Mouse (Mus musculus) spleen, adult 2 months (tissue): ENCODE measurements around the gene Srp14. TPM values are rescaled to one million over a fixed set of nuclear protein-coding genes. Genes with fewer than 3 reads are reported as not detected.

Experiments
- DNase-seq, 2 experiments: peaks; one replicate each; pipeline versions ENCODE4 v3.0.0 to v3.0.0-alpha.2; 2012 to 2021; ENCODE audit warnings: low spot score in 2 of 2, low read depth in 1 of 2
- H3K27ac ChIP-seq: fragments of 200-500 bp; 2 replicates; pipeline ENCODE4 v1.5.1; 2012; ENCODE audit warnings: low read length, inconsistent platforms; ENCODE audit not compliant: insufficient read depth
- H3K27me3 ChIP-seq: fragments of 200-500 bp; 2 replicates; pipeline ENCODE4 v1.6.1; 2012; ENCODE audit warnings: mild to moderate bottlenecking, moderate library complexity, low read length, inconsistent platforms; ENCODE audit not compliant: control insufficient read depth, insufficient read depth
- H3K36me3 ChIP-seq: fragments of 200-500 bp; 2 replicates; pipeline ENCODE4 v1.6.1; 2012; ENCODE audit warnings: mild to moderate bottlenecking, low read length, inconsistent platforms; ENCODE audit not compliant: control insufficient read depth, insufficient read depth
- H3K4me1 ChIP-seq: fragments of 200-500 bp; 2 replicates; pipeline ENCODE4 v1.6.1; 2011; ENCODE audit warnings: inconsistent platforms; ENCODE audit not compliant: control insufficient read depth, insufficient read depth, insufficient read length
- H3K4me3 ChIP-seq: fragments of 200-500 bp; 2 replicates; pipeline ENCODE4 v1.5.1; 2011; ENCODE audit warnings: mild to moderate bottlenecking, inconsistent platforms; ENCODE audit not compliant: insufficient read depth, insufficient read length; ENCODE audit errors: extremely low read depth
- CTCF ChIP-seq: fragments of 200-500 bp; IDR thresholded peaks from 2 replicates; pipeline ENCODE4 v1.5.1; 2011; ENCODE audit warnings: mild to moderate bottlenecking, inconsistent platforms; ENCODE audit not compliant: insufficient read depth, insufficient read length, insufficient replicate concordance; ENCODE audit errors: extremely low read depth
- POLR2A ChIP-seq: fragments of 200-500 bp; IDR thresholded peaks from 2 replicates; pipeline ENCODE4 v1.6.1; 2011; ENCODE audit warnings: low read depth, low read length, inconsistent platforms
- WGBS: fragments of 180-500 bp; shearing (Covaris S2); methylation state at CpG from one replicate; pipeline ENCODE4 v1.1.7; 2018; 5-methylcytosine and 5-hydroxymethylcytosine counted together
- polyA plus RNA-seq: library from polyadenylated mRNA; depleted of rRNA; stranded (reverse); fragments of >200 nt; gene quantifications from 2 replicates; pipeline ENCODE4 v1.2.3, GENCODE M21; 2012; rRNA removed

Gene Srp14
- polyA plus RNA-seq, 1 experiment = 32.0 TPM

- TF ChIP-seq POLR2A (no peak), CTCF (no peak)
- no peak overlapping the region for H3K4me3 ChIP-seq
- H3K27ac ChIP-seq = no peak overlapping the region
- no peaks in the 10 kb centered on the region for H3K4me1 ChIP-seq
- no peak for DNase-seq
- WGBS = 91% methylated on average over 4 of the region's 4 CpGs
- no peaks in the 10 kb centered on the region for H3K27me3 ChIP-seq
- peaks cover 11% of the 10 kb centered on the region for H3K36me3 ChIP-seq
These were observed 36.8 kb downstream of the Srp14 start for GRCm38 (mm10) chr2:118442723-118443122.

- Histone ChIP-seq H3K36me3 (peaks cover 11% of the 10 kb centered on the region), H3K27me3 (no peaks in the 10 kb centered on the region), H3K4me1 (no peaks in the 10 kb centered on the region), H3K27ac (no peak overlapping the region), H3K4me3 (no peak overlapping the region)
- TF ChIP-seq CTCF = no peak
- no peak for TF ChIP-seq POLR2A
- no peak for DNase-seq
- WGBS = 82% methylated on average over 5 of the region's 5 CpGs
These were observed 37.3 kb downstream of the Srp14 start for GRCm38 (mm10) chr2:118442172-118442571.

GRCm38 (mm10) chr2:118431589-118431988 lies 47.9 kb downstream of the Srp14 start:
- TF ChIP-seq CTCF (peak; percentile 39; the same call in 1 of the 2 replicates), POLR2A (no peak)
- peaks cover 29% of the 10 kb centered on the region for H3K36me3 ChIP-seq
- WGBS = 84% methylated on average over 5 of the region's 5 CpGs

GRCm38 (mm10) chr2:118430630-118431029 lies 48.9 kb downstream of the Srp14 start:
- Histone ChIP-seq H3K27me3 (no peaks in the 10 kb centered on the region), H3K4me1 (no peaks in the 10 kb centered on the region), H3K27ac (no peak overlapping the region), H3K4me3 (no peak overlapping the region), H3K36me3 (peaks cover 23% of the 10 kb centered on the region)
- TF ChIP-seq CTCF (no peak), POLR2A (no peak)
- no peak for DNase-seq
- 93% methylated on average over 16 of the region's 16 CpGs for WGBS

More at GRCm38 (mm10) chr2:118431589-118431988, 47.9 kb downstream of the Srp14 start:
- Histone ChIP-seq H3K4me1 (no peaks in the 10 kb centered on the region), H3K27ac (no peak overlapping the region), H3K4me3 (no peak overlapping the region), H3K27me3 (no peaks in the 10 kb centered on the region)
- peak; percentile 3 to 45 for DNase-seq

GRCm38 (mm10) chr2:118429297-118429696 lies 50.2 kb downstream of the Srp14 start:
- DNase-seq = no peak
- Histone ChIP-seq H3K4me1 (no peaks in the 10 kb centered on the region), H3K36me3 (peaks cover 21% of the 10 kb centered on the region), H3K27me3 (no peaks in the 10 kb centered on the region), H3K27ac (no peak overlapping the region), H3K4me3 (no peak overlapping the region)
- WGBS = 56% methylated on average over 9 of the region's 9 CpGs
- TF ChIP-seq POLR2A = no peak
- no peak for TF ChIP-seq CTCF

- no peaks in the 10 kb centered on the region for H3K4me1 ChIP-seq
- TF ChIP-seq CTCF = no peak
- TF ChIP-seq POLR2A = no peak
- H3K36me3 ChIP-seq = peaks cover 20% of the 10 kb centered on the region
- no peak overlapping the region for H3K4me3 ChIP-seq
- H3K27ac ChIP-seq = no peak overlapping the region
- no peak for DNase-seq
- WGBS = 96% methylated on average over 6 of the region's 6 CpGs
- H3K27me3 ChIP-seq = no peaks in the 10 kb centered on the region
These were observed 51.2 kb downstream of the Srp14 start for GRCm38 (mm10) chr2:118428296-118428695.

Other genes starting within 250 kb of the Srp14 start
- gene Fsip1, start 222.7 kb downstream of the Srp14 start, polyA plus RNA-seq = 0.06 and 0.13 TPM in 2 replicates
- 1.3 and 1.8 TPM in 2 replicates for gene Gpr176, start 106.3 kb downstream of the Srp14 start, polyA plus RNA-seq
- gene Eif2ak4, start 91.1 kb downstream of the Srp14 start, polyA plus RNA-seq = 11.2 and 11.9 TPM in 2 replicates
- 24.8 and 32.4 TPM in 2 replicates for gene Bmf, start 70.0 kb upstream of the Srp14 start, polyA plus RNA-seq
- gene Bub1b, start 118.5 kb upstream of the Srp14 start, polyA plus RNA-seq = 5.0 and 5.7 TPM in 2 replicates
- 0.33 and 0.45 TPM in 2 replicates for gene Pak6, start 183.6 kb upstream of the Srp14 start, polyA plus RNA-seq
- 0.02 and 0.04 TPM in 2 replicates for gene Ankrd63, start 224.3 kb upstream of the Srp14 start, polyA plus RNA-seq
- gene Plcb2, start 248.7 kb upstream of the Srp14 start, polyA plus RNA-seq = 37.0 and 41.7 TPM in 2 replicates